Mouse (Mus musculus): ENCODE results near the gene Arfgef2. TPM values are rescaled to one million over a fixed set of nuclear protein-coding genes. Genes with fewer than 3 reads are reported as not detected.

Arfgef2 gene
- polyA plus RNA-seq, 1 experiment from 2014 or later: 4.4 TPM

GRCm38 (mm10) chr2:166820844-166821243, 15.5 kb downstream of the Arfgef2 start:
- no peak overlapping the region for H3K27ac ChIP-seq (ENCODE audit: low read depth, low read length)
- no peaks in the 10 kb centered on the region for H3K9me3 ChIP-seq (ENCODE audit: control insufficient read depth, low read length)
- H3K4me3 ChIP-seq (ENCODE audit: low read depth, low read length): no peak overlapping the region
- H3K4me2 ChIP-seq: no peak overlapping the region
- 69% methylated on average over 2 of the region's 2 CpGs for WGBS
- no peak overlapping the region for H3K9ac ChIP-seq (ENCODE audit: low read length)
- no peaks in the 10 kb centered on the region for H3K4me1 ChIP-seq (ENCODE audit: control insufficient read depth, insufficient read depth, low read length)
- DNase-seq (ENCODE audit: low spot score, missing footprints) (no peak), ATAC-seq (ENCODE audit: low FRiP score) (no peak)
- H3K36me3 ChIP-seq (ENCODE audit: control insufficient read depth, insufficient read depth, low read length): no peaks in the 10 kb centered on the region
- H3K27me3 ChIP-seq (ENCODE audit: control insufficient read depth, insufficient read depth, low read length): no peaks in the 10 kb centered on the region

- Histone ChIP-seq H3K27me3 (ENCODE audit: control insufficient read depth, insufficient read depth, low read length) (no peaks in the 10 kb centered on the region), H3K9me3 (ENCODE audit: control insufficient read depth, low read length) (no peaks in the 10 kb centered on the region), H3K27ac (ENCODE audit: low read depth, low read length) (no peak overlapping the region), H3K4me2 (no peak overlapping the region), H3K4me3 (ENCODE audit: low read depth, low read length) (no peak overlapping the region), H3K36me3 (ENCODE audit: control insufficient read depth, insufficient read depth, low read length) (no peaks in the 10 kb centered on the region), H3K4me1 (ENCODE audit: control insufficient read depth, insufficient read depth, low read length) (no peaks in the 10 kb centered on the region), H3K9ac (ENCODE audit: low read length) (no peak overlapping the region)
- DNase-seq (ENCODE audit: low spot score, missing footprints) (no peak), ATAC-seq (ENCODE audit: low FRiP score) (no peak)
- WGBS: 90% methylated on average over 3 of the region's 3 CpGs
Observed at GRCm38 (mm10) chr2:166821406-166821805, 16.0 kb downstream of the Arfgef2 start.

- H3K4me3 ChIP-seq (ENCODE audit: low read depth, low read length): no peak overlapping the region
- no peak overlapping the region for H3K9ac ChIP-seq (ENCODE audit: low read length)
- no peak overlapping the region for H3K4me2 ChIP-seq
- H3K27me3 ChIP-seq (ENCODE audit: control insufficient read depth, insufficient read depth, low read length): no peaks in the 10 kb centered on the region
- H3K36me3 ChIP-seq (ENCODE audit: control insufficient read depth, insufficient read depth, low read length): no peaks in the 10 kb centered on the region
- H3K4me1 ChIP-seq (ENCODE audit: control insufficient read depth, insufficient read depth, low read length): no peaks in the 10 kb centered on the region
- 76% methylated on average over 10 of the region's 10 CpGs for WGBS
- ATAC-seq (ENCODE audit: low FRiP score) (no peak), DNase-seq (ENCODE audit: low spot score, missing footprints) (no peak)
- no peak overlapping the region for H3K27ac ChIP-seq (ENCODE audit: low read depth, low read length)
- H3K9me3 ChIP-seq (ENCODE audit: control insufficient read depth, low read length): no peaks in the 10 kb centered on the region
Observed at GRCm38 (mm10) chr2:166822119-166822826, 16.9 kb downstream of the Arfgef2 start.

- no peak overlapping the region for H3K9ac ChIP-seq (ENCODE audit: low read length)
- H3K27me3 ChIP-seq (ENCODE audit: control insufficient read depth, insufficient read depth, low read length): no peaks in the 10 kb centered on the region
- H3K4me3 ChIP-seq (ENCODE audit: low read depth, low read length): no peak overlapping the region
- no peak overlapping the region for H3K4me2 ChIP-seq
- H3K9me3 ChIP-seq (ENCODE audit: control insufficient read depth, low read length): no peaks in the 10 kb centered on the region
- DNase-seq (ENCODE audit: low spot score, missing footprints) (no peak), ATAC-seq (ENCODE audit: low FRiP score) (no peak)
- no peaks in the 10 kb centered on the region for H3K36me3 ChIP-seq (ENCODE audit: control insufficient read depth, insufficient read depth, low read length)
- 67% methylated on average over 2 of the region's 2 CpGs for WGBS
- no peak overlapping the region for H3K27ac ChIP-seq (ENCODE audit: low read depth, low read length)
- H3K4me1 ChIP-seq (ENCODE audit: control insufficient read depth, insufficient read depth, low read length): no peaks in the 10 kb centered on the region
Observed at GRCm38 (mm10) chr2:166822901-166823300, 17.5 kb downstream of the Arfgef2 start.

GRCm38 (mm10) chr2:166824386-166824785, 19.0 kb downstream of the Arfgef2 start:
- H3K4me2 ChIP-seq: no peak overlapping the region
- H3K4me3 ChIP-seq (ENCODE audit: low read depth, low read length): no peak overlapping the region
- DNase-seq (ENCODE audit: low spot score, missing footprints) (peak; percentile 21), ATAC-seq (ENCODE audit: low FRiP score) (no peak)
- H3K9me3 ChIP-seq (ENCODE audit: control insufficient read depth, low read length): no peaks in the 10 kb centered on the region
- H3K36me3 ChIP-seq (ENCODE audit: control insufficient read depth, insufficient read depth, low read length): no peaks in the 10 kb centered on the region
- H3K27ac ChIP-seq (ENCODE audit: low read depth, low read length): no peak overlapping the region
- no peak overlapping the region for H3K9ac ChIP-seq (ENCODE audit: low read length)
- 91% methylated on average over 5 of the region's 5 CpGs for WGBS
- no peaks in the 10 kb centered on the region for H3K27me3 ChIP-seq (ENCODE audit: control insufficient read depth, insufficient read depth, low read length)
- H3K4me1 ChIP-seq (ENCODE audit: control insufficient read depth, insufficient read depth, low read length): no peaks in the 10 kb centered on the region

GRCm38 (mm10) chr2:166824998-166825397, 19.6 kb downstream of the Arfgef2 start:
- Histone ChIP-seq H3K9ac (ENCODE audit: low read length) (no peak overlapping the region), H3K4me2 (no peak overlapping the region), H3K9me3 (ENCODE audit: control insufficient read depth, low read length) (no peaks in the 10 kb centered on the region), H3K4me1 (ENCODE audit: control insufficient read depth, insufficient read depth, low read length) (no peaks in the 10 kb centered on the region), H3K36me3 (ENCODE audit: control insufficient read depth, insufficient read depth, low read length) (no peaks in the 10 kb centered on the region), H3K27me3 (ENCODE audit: control insufficient read depth, insufficient read depth, low read length) (no peaks in the 10 kb centered on the region), H3K27ac (ENCODE audit: low read depth, low read length) (no peak overlapping the region), H3K4me3 (ENCODE audit: low read depth, low read length) (no peak overlapping the region)
- ATAC-seq (ENCODE audit: low FRiP score) (no peak), DNase-seq (ENCODE audit: low spot score, missing footprints) (no peak)
- WGBS: 94% methylated on average over 5 of the region's 5 CpGs

- no peak overlapping the region for H3K4me2 ChIP-seq
- no peak overlapping the region for H3K27ac ChIP-seq (ENCODE audit: low read depth, low read length)
- H3K36me3 ChIP-seq (ENCODE audit: control insufficient read depth, insufficient read depth, low read length): no peaks in the 10 kb centered on the region
- no peaks in the 10 kb centered on the region for H3K4me1 ChIP-seq (ENCODE audit: control insufficient read depth, insufficient read depth, low read length)
- H3K9me3 ChIP-seq (ENCODE audit: control insufficient read depth, low read length): no peaks in the 10 kb centered on the region
- ATAC-seq (ENCODE audit: low FRiP score) (no peak), DNase-seq (ENCODE audit: low spot score, missing footprints) (no peak)
- H3K27me3 ChIP-seq (ENCODE audit: control insufficient read depth, insufficient read depth, low read length): no peaks in the 10 kb centered on the region
- H3K4me3 ChIP-seq (ENCODE audit: low read depth, low read length): no peak overlapping the region
- H3K9ac ChIP-seq (ENCODE audit: low read length): no peak overlapping the region
- 91% methylated on average over 8 of the region's 8 CpGs for WGBS
Observed at GRCm38 (mm10) chr2:166826491-166827224, 21.3 kb downstream of the Arfgef2 start.

- ATAC-seq (ENCODE audit: low FRiP score): no peak
- H3K9me3 ChIP-seq (ENCODE audit: control insufficient read depth, low read length): no peaks in the 10 kb centered on the region
- peak; percentile 28 for DNase-seq (ENCODE audit: low spot score, missing footprints)
- no peaks in the 10 kb centered on the region for H3K27me3 ChIP-seq (ENCODE audit: control insufficient read depth, insufficient read depth, low read length)
- no peaks in the 10 kb centered on the region for H3K4me1 ChIP-seq (ENCODE audit: control insufficient read depth, insufficient read depth, low read length)
- H3K27ac ChIP-seq (ENCODE audit: low read depth, low read length): no peak overlapping the region
- H3K4me3 ChIP-seq (ENCODE audit: low read depth, low read length): no peak overlapping the region
- H3K4me2 ChIP-seq: no peak overlapping the region
- H3K9ac ChIP-seq (ENCODE audit: low read length): no peak overlapping the region
- 93% methylated on average over 12 of the region's 12 CpGs for WGBS
- H3K36me3 ChIP-seq (ENCODE audit: control insufficient read depth, insufficient read depth, low read length): no peaks in the 10 kb centered on the region
Observed at GRCm38 (mm10) chr2:166828306-166828705, 22.9 kb downstream of the Arfgef2 start.

GRCm38 (mm10) chr2:166830350-166830749, 25.0 kb downstream of the Arfgef2 start:
- Histone ChIP-seq H3K36me3 (ENCODE audit: control insufficient read depth, insufficient read depth, low read length) (no peaks in the 10 kb centered on the region), H3K9me3 (ENCODE audit: control insufficient read depth, low read length) (no peaks in the 10 kb centered on the region), H3K4me3 (ENCODE audit: low read depth, low read length) (no peak overlapping the region), H3K4me2 (no peak overlapping the region), H3K9ac (ENCODE audit: low read length) (no peak overlapping the region), H3K27ac (ENCODE audit: low read depth, low read length) (no peak overlapping the region), H3K4me1 (ENCODE audit: control insufficient read depth, insufficient read depth, low read length) (no peaks in the 10 kb centered on the region), H3K27me3 (ENCODE audit: control insufficient read depth, insufficient read depth, low read length) (no peaks in the 10 kb centered on the region)
- ATAC-seq (ENCODE audit: low FRiP score) (no peak), DNase-seq (ENCODE audit: low spot score, missing footprints) (no peak)
- WGBS: 93% methylated on average over 5 of the region's 5 CpGs

All from midbrain, embryonic 11.5 days (tissue).